Mouse (Mus musculus) cerebellum, adult 8-10 months (tissue): ENCODE results near the gene Ddx46.
"Not testable (repeated sequence)": the region's sequence is repeated elsewhere in the genome, so short reads cannot be mapped to it uniquely, and the experiment has no call there.

Experiments used
- DNase-seq: peaks from one replicate; pipeline ENCODE4 v3.0.0; 2022

Gene Ddx46

GRCm38 (mm10) chr13:55634639-55635127 is at the start of gene Ddx46:
TSS of gene Ddx46 (plus strand) at chr13:55635027.
- DNase-seq, result peak; percentile 89

- no peak for DNase-seq
Observed at GRCm38 (mm10) chr13:55591961-55592490, 42.8 kb upstream of the Ddx46 start.

GRCm38 (mm10) chr13:55592512-55593253 is 42.1 kb upstream of the Ddx46 start:
- DNase-seq, result peak; percentile 97

- DNase-seq, result no peak
Observed at GRCm38 (mm10) chr13:55593254-55593747, 41.5 kb upstream of the Ddx46 start.

GRCm38 (mm10) chr13:55595375-55595774 is 39.5 kb upstream of the Ddx46 start:
- peak; percentile 48 for DNase-seq

- DNase-seq, result no peak
Observed at GRCm38 (mm10) chr13:55596802-55597201, 38.0 kb upstream of the Ddx46 start.

- peak; percentile 82 for DNase-seq
Observed at GRCm38 (mm10) chr13:55599566-55600540, 35.0 kb upstream of the Ddx46 start, which contains the start of gene B4galt7. TSS of gene B4galt7 (plus strand) at chr13:55599896.

- no peak for DNase-seq
Observed at GRCm38 (mm10) chr13:55600657-55601056, 34.2 kb upstream of the Ddx46 start.

- peak; percentile 83 for DNase-seq
Observed at GRCm38 (mm10) chr13:55601611-55602010, 33.2 kb upstream of the Ddx46 start.

- DNase-seq, result no peak
Observed at GRCm38 (mm10) chr13:55604606-55605005, 30.2 kb upstream of the Ddx46 start.

GRCm38 (mm10) chr13:55606899-55607623 is 27.8 kb upstream of the Ddx46 start:
- DNase-seq, result no peak

- DNase-seq, result no peak
Observed at GRCm38 (mm10) chr13:55607624-55608006, 27.2 kb upstream of the Ddx46 start.

GRCm38 (mm10) chr13:55611996-55612395 is 22.8 kb upstream of the Ddx46 start:
- DNase-seq, result no peak

GRCm38 (mm10) chr13:55613471-55613870 is 21.4 kb upstream of the Ddx46 start:
- no peak for DNase-seq

- no peak for DNase-seq
Observed at GRCm38 (mm10) chr13:55619328-55619727, 15.5 kb upstream of the Ddx46 start.

- DNase-seq, result no peak
Observed at GRCm38 (mm10) chr13:55620275-55620674, 14.6 kb upstream of the Ddx46 start.

GRCm38 (mm10) chr13:55622156-55622648 is 12.6 kb upstream of the Ddx46 start:
- DNase-seq, result not testable (repeated sequence)

- DNase-seq, result peak; percentile 87
Observed at GRCm38 (mm10) chr13:55622649-55623541, 11.9 kb upstream of the Ddx46 start, which contains the start of gene Caml. TSS of gene Caml (plus strand) at chr13:55623005.

GRCm38 (mm10) chr13:55635146-55635571 is 332 bp downstream of the Ddx46 start:
- DNase-seq, result no peak

- DNase-seq, result no peak
Observed at GRCm38 (mm10) chr13:55636185-55636983, 1.6 kb downstream of the Ddx46 start.
